Mouse (Mus musculus) cerebellum, adult 8-10 months (tissue): ENCODE measurements at regions not wholly inside any gene's neighbourhood (a gene's known extent, or its start where the extent isn't known, plus 50 kb on each side); places are given as distances from the start of the nearest gene placed in this dataset.
A peak's percentile ranks its signal among the peaks of the same experiment; 100 is the strongest.

ENCODE experiments used
- DNase-seq: peaks from one replicate; pipeline ENCODE4 v3.0.0; 2022

- DNase-seq = no peak
Measured at GRCm38 (mm10) chr14:24833211-24833610, 346.3 kb downstream of the Rps24 start.

- no peak for DNase-seq
Measured at GRCm38 (mm10) chr14:24838219-24838618, 351.3 kb downstream of the Rps24 start.

GRCm38 (mm10) chr14:24839056-24839455 lies 352.1 kb downstream of the Rps24 start:
- DNase-seq = no peak

- peak; percentile 39 for DNase-seq
Measured at GRCm38 (mm10) chr14:24841715-24842496, 355.0 kb downstream of the Rps24 start.

GRCm38 (mm10) chr14:24843626-24844025 lies 356.7 kb downstream of the Rps24 start:
- no peak for DNase-seq

- DNase-seq = no peak
Measured at GRCm38 (mm10) chr14:24850491-24850890, 363.6 kb downstream of the Rps24 start.

GRCm38 (mm10) chr14:24854459-24854858 lies 367.5 kb downstream of the Rps24 start:
- no peak for DNase-seq

- no peak for DNase-seq
Measured at GRCm38 (mm10) chr14:24862171-24862570, 375.2 kb downstream of the Rps24 start.

- DNase-seq = no peak
Measured at GRCm38 (mm10) chr14:24862661-24863060, 375.7 kb downstream of the Rps24 start.

- no peak for DNase-seq
Measured at GRCm38 (mm10) chr14:24863116-24863515, 376.2 kb downstream of the Rps24 start.

GRCm38 (mm10) chr14:24865579-24866230 lies 378.8 kb downstream of the Rps24 start:
- no peak for DNase-seq

GRCm38 (mm10) chr14:24867816-24868215 lies 380.9 kb downstream of the Rps24 start:
- no peak for DNase-seq

GRCm38 (mm10) chr14:24868756-24869155 lies 381.8 kb downstream of the Rps24 start:
- DNase-seq = no peak

- DNase-seq = no peak
Measured at GRCm38 (mm10) chr14:24870246-24870645, 383.3 kb downstream of the Rps24 start.

- no peak for DNase-seq
Measured at GRCm38 (mm10) chr14:24871392-24871998, 384.6 kb downstream of the Rps24 start.

- no peak for DNase-seq
Measured at GRCm38 (mm10) chr14:24872931-24873330, 386.0 kb downstream of the Rps24 start.

GRCm38 (mm10) chr14:24873406-24873805 lies 386.5 kb downstream of the Rps24 start:
- DNase-seq = no peak

- no peak for DNase-seq
Measured at GRCm38 (mm10) chr14:24874426-24875155, 387.7 kb downstream of the Rps24 start.

GRCm38 (mm10) chr14:24875156-24875545 lies 388.2 kb downstream of the Rps24 start:
- no peak for DNase-seq

- DNase-seq = no peak
Measured at GRCm38 (mm10) chr14:24875934-24876333, 389.0 kb downstream of the Rps24 start.

GRCm38 (mm10) chr14:24876508-24876907 lies 389.6 kb downstream of the Rps24 start:
- DNase-seq = no peak

- DNase-seq = no peak
Measured at GRCm38 (mm10) chr14:24877853-24878252, 390.9 kb downstream of the Rps24 start.

- no peak for DNase-seq
Measured at GRCm38 (mm10) chr14:24886164-24886563, 399.2 kb downstream of the Rps24 start.
